Mouse (Mus musculus): Measurements from ENCODE around the gene Mocs1. TPM values are rescaled to one million over a fixed set of nuclear protein-coding genes. Genes with fewer than 3 reads are reported as not detected.

Mocs1 gene
- polyA plus RNA-seq, 1 experiment from 2014 or later = 8.9 TPM

GRCm38 (mm10) chr17:49477370-49477769 is 49.2 kb downstream of the Mocs1 start:
- Histone ChIP-seq H3K27me3 (ENCODE audit: control insufficient read depth, insufficient read depth, low read length) (no peaks in the 10 kb centered on the region), H3K9me3 (ENCODE audit: control insufficient read depth, low read length) (no peaks in the 10 kb centered on the region), H3K9ac (ENCODE audit: low read depth, low read length) (no peak overlapping the region), H3K36me3 (ENCODE audit: control insufficient read depth, insufficient read depth, low read length) (no peaks in the 10 kb centered on the region; the same call in 1 of the 2 replicates), H3K4me1 (ENCODE audit: control insufficient read depth, insufficient read depth, low read length) (no peaks in the 10 kb centered on the region), H3K4me3 (ENCODE audit: low read length) (no peak overlapping the region), H3K4me2 (replicated peaks; ENCODE audit: low read depth, low read length) (no peak overlapping the region), H3K27ac (ENCODE audit: low read depth, low read length) (no peak overlapping the region)
- peak; percentile 88 for ATAC-seq (ENCODE audit: low FRiP score, low TSS enrichment)
- 41% methylated on average over 4 of the region's 4 CpGs for WGBS

GRCm38 (mm10) chr17:49481876-49482275 is 53.7 kb downstream of the Mocs1 start:
- 32% methylated on average over 3 of the region's 3 CpGs for WGBS
- 0 out of 2 replicates have a peak, but pooled peaks cover 7% of the 10 kb centered on the region for H3K4me1 ChIP-seq (ENCODE audit: control insufficient read depth, insufficient read depth, low read length)
- H3K4me2 ChIP-seq (replicated peaks; ENCODE audit: low read depth, low read length) = no peak overlapping the region
- no peak overlapping the region for H3K4me3 ChIP-seq (ENCODE audit: low read length)
- no peaks in the 10 kb centered on the region; the same call in 1 of the 2 replicates for H3K36me3 ChIP-seq (ENCODE audit: control insufficient read depth, insufficient read depth, low read length)
- H3K27me3 ChIP-seq (ENCODE audit: control insufficient read depth, insufficient read depth, low read length) = no peaks in the 10 kb centered on the region
- 0 out of 2 replicates have a peak overlapping the region, but pooled peaks have one; percentile 24 for H3K27ac ChIP-seq (ENCODE audit: low read depth, low read length)
- no peak overlapping the region for H3K9ac ChIP-seq (ENCODE audit: low read depth, low read length)
- H3K9me3 ChIP-seq (ENCODE audit: control insufficient read depth, low read length) = no peaks in the 10 kb centered on the region
- ATAC-seq (ENCODE audit: low FRiP score, low TSS enrichment) = no peak

GRCm38 (mm10) chr17:49484435-49484834 is 56.3 kb downstream of the Mocs1 start:
- Histone ChIP-seq H3K27me3 (ENCODE audit: control insufficient read depth, insufficient read depth, low read length) (no peaks in the 10 kb centered on the region), H3K36me3 (ENCODE audit: control insufficient read depth, insufficient read depth, low read length) (no peaks in the 10 kb centered on the region), H3K4me1 (ENCODE audit: control insufficient read depth, insufficient read depth, low read length) (0 out of 2 replicates have a peak, but pooled peaks cover 7% of the 10 kb centered on the region), H3K27ac (ENCODE audit: low read depth, low read length) (no peak overlapping the region), H3K4me3 (ENCODE audit: low read length) (no peak overlapping the region), H3K9me3 (ENCODE audit: control insufficient read depth, low read length) (no peaks in the 10 kb centered on the region), H3K4me2 (replicated peaks; ENCODE audit: low read depth, low read length) (no peak overlapping the region), H3K9ac (ENCODE audit: low read depth, low read length) (no peak overlapping the region)
- no peak for ATAC-seq (ENCODE audit: low FRiP score, low TSS enrichment)
- WGBS = 89% methylated on average over 3 of the region's 3 CpGs

GRCm38 (mm10) chr17:49489098-49489497 is 60.9 kb downstream of the Mocs1 start:
- H3K27me3 ChIP-seq (ENCODE audit: control insufficient read depth, insufficient read depth, low read length) = no peaks in the 10 kb centered on the region
- H3K4me1 ChIP-seq (ENCODE audit: control insufficient read depth, insufficient read depth, low read length) = no peaks in the 10 kb centered on the region
- no peak overlapping the region for H3K27ac ChIP-seq (ENCODE audit: low read depth, low read length)
- no peak overlapping the region for H3K4me3 ChIP-seq (ENCODE audit: low read length)
- no peak for ATAC-seq (ENCODE audit: low FRiP score, low TSS enrichment)
- H3K9me3 ChIP-seq (ENCODE audit: control insufficient read depth, low read length) = no peaks in the 10 kb centered on the region
- H3K4me2 ChIP-seq (replicated peaks; ENCODE audit: low read depth, low read length) = no peak overlapping the region
- peaks cover 8% of the 10 kb centered on the region; the same call in 1 of the 2 replicates for H3K36me3 ChIP-seq (ENCODE audit: control insufficient read depth, insufficient read depth, low read length)
- 63% methylated on average over 5 of the region's 5 CpGs for WGBS
- H3K9ac ChIP-seq (ENCODE audit: low read depth, low read length) = no peak overlapping the region

- Histone ChIP-seq H3K36me3 (ENCODE audit: control insufficient read depth, insufficient read depth, low read length) (peaks cover 16% of the 10 kb centered on the region; the same call in 1 of the 2 replicates), H3K4me3 (ENCODE audit: low read length) (no peak overlapping the region), H3K27me3 (ENCODE audit: control insufficient read depth, insufficient read depth, low read length) (no peaks in the 10 kb centered on the region), H3K4me1 (ENCODE audit: control insufficient read depth, insufficient read depth, low read length) (no peaks in the 10 kb centered on the region), H3K4me2 (replicated peaks; ENCODE audit: low read depth, low read length) (no peak overlapping the region), H3K27ac (ENCODE audit: low read depth, low read length) (no peak overlapping the region), H3K9me3 (ENCODE audit: control insufficient read depth, low read length) (no peaks in the 10 kb centered on the region), H3K9ac (ENCODE audit: low read depth, low read length) (no peak overlapping the region)
- no peak for ATAC-seq (ENCODE audit: low FRiP score, low TSS enrichment)
- 95% methylated on average over 4 of the region's 4 CpGs for WGBS
These were observed 65.1 kb downstream of the Mocs1 start for GRCm38 (mm10) chr17:49493276-49493675.

- Histone ChIP-seq H3K36me3 (ENCODE audit: control insufficient read depth, insufficient read depth, low read length) (peaks cover 13% of the 10 kb centered on the region; the same call in 1 of the 2 replicates), H3K4me1 (ENCODE audit: control insufficient read depth, insufficient read depth, low read length) (no peaks in the 10 kb centered on the region), H3K27ac (ENCODE audit: low read depth, low read length) (no peak overlapping the region), H3K27me3 (ENCODE audit: control insufficient read depth, insufficient read depth, low read length) (no peaks in the 10 kb centered on the region), H3K9me3 (ENCODE audit: control insufficient read depth, low read length) (no peaks in the 10 kb centered on the region), H3K4me3 (ENCODE audit: low read length) (no peak overlapping the region), H3K9ac (ENCODE audit: low read depth, low read length) (no peak overlapping the region), H3K4me2 (replicated peaks; ENCODE audit: low read depth, low read length) (no peak overlapping the region)
- WGBS = 53% methylated on average over 3 of the region's 3 CpGs
- no peak for ATAC-seq (ENCODE audit: low FRiP score, low TSS enrichment)
These were observed 70.0 kb downstream of the Mocs1 start for GRCm38 (mm10) chr17:49498169-49498568.

GRCm38 (mm10) chr17:49499635-49500034 is 71.5 kb downstream of the Mocs1 start:
- H3K9me3 ChIP-seq (ENCODE audit: control insufficient read depth, low read length) = no peaks in the 10 kb centered on the region
- H3K4me1 ChIP-seq (ENCODE audit: control insufficient read depth, insufficient read depth, low read length) = no peaks in the 10 kb centered on the region
- no peaks in the 10 kb centered on the region for H3K27me3 ChIP-seq (ENCODE audit: control insufficient read depth, insufficient read depth, low read length)
- peaks cover 4% of the 10 kb centered on the region; the same call in 1 of the 2 replicates for H3K36me3 ChIP-seq (ENCODE audit: control insufficient read depth, insufficient read depth, low read length)
- no peak overlapping the region for H3K9ac ChIP-seq (ENCODE audit: low read depth, low read length)
- 92% methylated on average over 2 of the region's 2 CpGs for WGBS
- H3K27ac ChIP-seq (ENCODE audit: low read depth, low read length) = no peak overlapping the region
- no peak for ATAC-seq (ENCODE audit: low FRiP score, low TSS enrichment)
- H3K4me3 ChIP-seq (ENCODE audit: low read length) = no peak overlapping the region
- H3K4me2 ChIP-seq (replicated peaks; ENCODE audit: low read depth, low read length) = no peak overlapping the region

- WGBS = 60% methylated on average over 2 of the region's 2 CpGs
- Histone ChIP-seq H3K4me1 (ENCODE audit: control insufficient read depth, insufficient read depth, low read length) (no peaks in the 10 kb centered on the region), H3K36me3 (ENCODE audit: control insufficient read depth, insufficient read depth, low read length) (no peaks in the 10 kb centered on the region; the same call in 1 of the 2 replicates), H3K4me3 (ENCODE audit: low read length) (no peak overlapping the region), H3K27me3 (ENCODE audit: control insufficient read depth, insufficient read depth, low read length) (no peaks in the 10 kb centered on the region), H3K9me3 (ENCODE audit: control insufficient read depth, low read length) (no peaks in the 10 kb centered on the region), H3K4me2 (replicated peaks; ENCODE audit: low read depth, low read length) (no peak overlapping the region), H3K9ac (ENCODE audit: low read depth, low read length) (no peak overlapping the region), H3K27ac (ENCODE audit: low read depth, low read length) (no peak overlapping the region)
- ATAC-seq (ENCODE audit: low FRiP score, low TSS enrichment) = no peak
These were observed 72.1 kb downstream of the Mocs1 start for GRCm38 (mm10) chr17:49500234-49500633.

GRCm38 (mm10) chr17:49503246-49503900 is 75.2 kb downstream of the Mocs1 start:
- H3K27ac ChIP-seq (ENCODE audit: low read depth, low read length) = no peak overlapping the region
- H3K36me3 ChIP-seq (ENCODE audit: control insufficient read depth, insufficient read depth, low read length) = no peaks in the 10 kb centered on the region
- 72% methylated on average over 6 of the region's 6 CpGs for WGBS
- ATAC-seq (ENCODE audit: low FRiP score, low TSS enrichment) = no peak
- H3K9ac ChIP-seq (ENCODE audit: low read depth, low read length) = no peak overlapping the region
- no peaks in the 10 kb centered on the region for H3K9me3 ChIP-seq (ENCODE audit: control insufficient read depth, low read length)
- H3K4me3 ChIP-seq (ENCODE audit: low read length) = no peak overlapping the region
- no peak overlapping the region for H3K4me2 ChIP-seq (replicated peaks; ENCODE audit: low read depth, low read length)
- no peaks in the 10 kb centered on the region for H3K4me1 ChIP-seq (ENCODE audit: control insufficient read depth, insufficient read depth, low read length)
- no peaks in the 10 kb centered on the region for H3K27me3 ChIP-seq (ENCODE audit: control insufficient read depth, insufficient read depth, low read length)

Measured in kidney, embryonic 14.5 days (tissue).